Mouse (Mus musculus) gastrocnemius, postnatal 14 days (tissue): ENCODE data around the gene Zdhhc19. TPM values are rescaled to one million over a fixed set of nuclear protein-coding genes. Genes with fewer than 3 reads are reported as not detected.
A peak's percentile ranks its signal among the peaks of the same experiment; 100 is the strongest.

Experiments
- DNase-seq: peaks from one replicate; pipeline ENCODE4 v3.0.0; 2021; ENCODE audit warnings: mixed read lengths
- intact Hi-C: fragments of 180-260 bp; cut with DNase I; formaldehyde crosslinking; loops from one replicate; pipeline ENCODE4 v1.15.1; 2025; ENCODE audit warnings: low total_unique reads
- total RNA-seq, 2 experiments: library from RNA; stranded (reverse); gene quantifications; 2 replicates each; pipeline ENCODE4 v1.2.3; 2021

Zdhhc19 gene
- total RNA-seq, 2 experiments from 2014 or later: not detected

GRCm38 (mm10) chr16:32595142-32595855, 99.2 kb downstream of the Zdhhc19 start:
- peak; percentile 27 for DNase-seq

GRCm38 (mm10) chr16:32597909-32598381, 101.9 kb downstream of the Zdhhc19 start:
- DNase-seq: peak; percentile 11
- intact Hi-C loops: no loop called here

More at GRCm38 (mm10) chr16:32595142-32595855, 99.2 kb downstream of the Zdhhc19 start:
- intact Hi-C loops: no loop called here

GRCm38 (mm10) chr16:32599151-32599550, 103.1 kb downstream of the Zdhhc19 start:
- intact Hi-C loops: no loop called here
- no peak for DNase-seq

DNA sequence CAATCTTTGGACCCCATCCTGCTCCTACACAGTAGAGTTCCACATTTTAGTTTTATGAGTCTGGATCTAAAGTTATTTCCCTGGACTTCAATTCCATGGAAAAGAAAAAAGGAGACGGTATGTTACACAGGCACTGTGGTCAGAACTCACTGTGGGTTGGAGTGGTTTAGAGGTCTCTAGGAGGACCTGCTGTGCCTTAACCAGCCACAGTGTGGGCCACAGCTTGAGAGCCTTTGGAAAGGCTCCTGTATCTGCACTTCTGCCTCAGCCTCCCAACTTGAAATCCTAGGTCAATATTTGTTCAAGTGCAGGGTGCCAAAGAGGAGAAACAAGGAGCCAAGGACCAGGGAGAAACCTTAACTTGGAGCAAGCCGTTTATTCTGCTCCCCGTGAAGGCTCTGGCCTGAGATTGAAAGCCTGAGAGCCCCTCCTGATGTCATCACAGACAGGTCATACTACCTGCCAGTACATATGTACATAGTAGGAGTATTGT, 106.2 kb downstream of the Zdhhc19 start:
- intact Hi-C loops: no loop called here
- DNase-seq: no peak

- intact Hi-C loops: no loop called here
- DNase-seq: no peak
Observed at GRCm38 (mm10) chr16:32607562-32608343, 111.7 kb downstream of the Zdhhc19 start.

GRCm38 (mm10) chr16:32608344-32608711, 112.3 kb downstream of the Zdhhc19 start:
- DNase-seq: no peak
- intact Hi-C loops: no loop called here

- intact Hi-C loops: no loop called here
- DNase-seq: peak; percentile 93
Observed at GRCm38 (mm10) chr16:32608712-32609400, 112.8 kb downstream of the Zdhhc19 start, which contains the start of gene Tfrc. TSS of gene Tfrc (plus strand) at chr16:32608920.

DNA sequence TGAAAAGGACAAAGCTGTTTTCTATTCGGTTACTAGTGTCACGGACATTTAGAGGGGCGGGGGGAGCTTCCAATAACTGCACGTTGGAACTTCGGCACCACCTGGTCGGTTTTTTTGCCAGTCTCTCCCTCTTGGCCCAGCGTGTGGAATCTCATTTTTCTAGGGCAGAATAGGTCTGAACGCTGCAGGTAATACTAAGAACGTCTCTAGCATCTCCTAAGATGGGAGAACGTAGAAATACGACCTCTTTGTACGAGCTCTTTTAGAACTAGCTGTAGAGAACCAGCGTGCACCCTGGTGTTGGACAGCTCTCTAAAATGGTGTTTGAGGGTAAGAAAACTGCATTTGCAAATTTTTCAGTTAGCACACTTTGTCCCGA, 113.3 kb downstream of the Zdhhc19 start:
- intact Hi-C loops: no loop called here

GRCm38 (mm10) chr16:32610460-32611255, 114.6 kb downstream of the Zdhhc19 start:
- DNase-seq: no peak
- intact Hi-C loops: loop anchor here (5.0 kb wide), 1 partner anchor 103 kb away; no protein-coding TSS in a partner anchor

More for the DNA sequence above, 113.3 kb downstream of the Zdhhc19 start:
- no peak for DNase-seq

Other genes starting within 250 kb of the Zdhhc19 start
- 10 to 100 TPM in 1 of 2 experiments, 1 to 10 TPM in 1; 9.4 to 10.2 TPM for gene Fbxo45, start 249.1 kb upstream of the Zdhhc19 start, total RNA-seq
- gene Wdr53, start 249.0 kb upstream of the Zdhhc19 start, total RNA-seq: 1 to 10 TPM; 5.1 to 5.6 TPM
- gene Smco1, start 224.8 kb upstream of the Zdhhc19 start, total RNA-seq: 10 to 100 TPM; 24.5 to 42.0 TPM
- gene Rnf168, start 218.8 kb upstream of the Zdhhc19 start, total RNA-seq: 10 to 100 TPM; 10.4 to 11.0 TPM
- gene Ubxn7, start 164.0 kb upstream of the Zdhhc19 start, total RNA-seq: 10 to 100 TPM; 19.5 to 23.0 TPM
- not detected for gene Tm4sf19, start 95.8 kb upstream of the Zdhhc19 start, total RNA-seq
- 1 to 10 TPM; 4.5 to 5.7 TPM for gene Tctex1d2, start 76.6 kb upstream of the Zdhhc19 start, total RNA-seq
- gene Pcyt1a, start 65.3 kb upstream of the Zdhhc19 start, total RNA-seq: 10 to 100 TPM; 74.4 to 74.6 TPM
- not detected for gene Slc51a, start 8.4 kb upstream of the Zdhhc19 start, total RNA-seq
- gene Tfrc, start 112.7 kb downstream of the Zdhhc19 start, total RNA-seq: 100 to 1,000 TPM; 285 to 408 TPM
- 10 to 100 TPM; 34.6 to 42.8 TPM for gene Tnk2, start 147.6 kb downstream of the Zdhhc19 start, total RNA-seq
- under 1 TPM; 0.22 to 0.33 TPM for gene Muc4, start 239.6 kb downstream of the Zdhhc19 start, total RNA-seq